Mouse (Mus musculus) CH12.LX (cell line): ENCODE results near the gene Prickle2.

Experiments
- BHLHE40 ChIP-seq: IDR thresholded peaks from 2 replicates; pipeline ENCODE4 v1.6.1; 2011; ENCODE audit warnings: mild to moderate bottlenecking, low read depth, low read length, improper control_type of control experiment
- CTCF ChIP-seq, 2 experiments: IDR thresholded peaks in 1 of 2; conservative IDR thresholded peaks in 1 of 2; 2 replicates each; pipeline ENCODE4 v1.5.1; 2011 to 2012; ENCODE audit warnings: low read depth in 2 of 2, low read length in 2 of 2, improper control_type of control experiment in 1 of 2, inconsistent platforms in 1 of 2, mild to moderate bottlenecking in 1 of 2, moderate library complexity in 1 of 2
- ELF1 ChIP-seq: IDR thresholded peaks from 2 replicates; pipeline ENCODE4 v1.6.1; 2014; ENCODE audit warnings: low read depth, mild to moderate bottlenecking, inconsistent platforms, low read length, improper control_type of control experiment
- EP300 ChIP-seq: IDR thresholded peaks from 2 replicates; pipeline ENCODE4 v1.6.1; 2011; ENCODE audit warnings: low read length, improper control_type of control experiment
- MAFK ChIP-seq: IDR thresholded peaks from 2 replicates; pipeline ENCODE4 v1.6.1; 2011; ENCODE audit warnings: low read length, improper control_type of control experiment; ENCODE audit not compliant: insufficient replicate concordance
- RCOR1 ChIP-seq: conservative IDR thresholded peaks from 2 replicates; pipeline ENCODE4 v1.6.1; 2012; ENCODE audit warnings: low read depth, mild to moderate bottlenecking, inconsistent platforms, low read length, improper control_type of control experiment
- TCF12 ChIP-seq: IDR thresholded peaks from 2 replicates; pipeline ENCODE4 v1.6.1; 2014; ENCODE audit warnings: low read depth, mild to moderate bottlenecking, inconsistent platforms, low read length, improper control_type of control experiment
- UBTF ChIP-seq: IDR thresholded peaks from 2 replicates; pipeline ENCODE4 v1.6.1; 2012; ENCODE audit warnings: low read depth, mild to moderate bottlenecking, inconsistent platforms, low read length, improper control_type of control experiment, moderate library complexity
- USF2 ChIP-seq: conservative IDR thresholded peaks from 2 replicates; pipeline ENCODE4 v1.6.1; 2011; ENCODE audit warnings: low read depth, low read length, improper control_type of control experiment
- ZKSCAN1 ChIP-seq: IDR thresholded peaks from 2 replicates; pipeline ENCODE4 v1.6.1; 2012; ENCODE audit warnings: low read depth, inconsistent platforms, low read length, improper control_type of control experiment, borderline replicate concordance

GRCm38 (mm10) chr6:92520088-92520875, 185.7 kb downstream of the Prickle2 start:
- no peak for TF ChIP-seq CTCF (conservative IDR thresholded peaks at IDR 0.05 in 1 of 2, IDR thresholded peaks at IDR 0.05 in 1 of 2; ENCODE audit: low read depth in 2 of 2, low read length in 2 of 2)
- TF ChIP-seq TCF12 = no peak
- TF ChIP-seq ELF1 = no peak
- no peak for TF ChIP-seq UBTF
- TF ChIP-seq EP300 = no peak
- TF ChIP-seq BHLHE40 = no peak
- TF ChIP-seq MAFK = no peak
- no peak for TF ChIP-seq RCOR1
- TF ChIP-seq USF2 = no peak
- TF ChIP-seq ZKSCAN1 = no peak
